Mouse (Mus musculus): Measurements from ENCODE around the gene Cdhr4.

Gene Cdhr4

DNA sequence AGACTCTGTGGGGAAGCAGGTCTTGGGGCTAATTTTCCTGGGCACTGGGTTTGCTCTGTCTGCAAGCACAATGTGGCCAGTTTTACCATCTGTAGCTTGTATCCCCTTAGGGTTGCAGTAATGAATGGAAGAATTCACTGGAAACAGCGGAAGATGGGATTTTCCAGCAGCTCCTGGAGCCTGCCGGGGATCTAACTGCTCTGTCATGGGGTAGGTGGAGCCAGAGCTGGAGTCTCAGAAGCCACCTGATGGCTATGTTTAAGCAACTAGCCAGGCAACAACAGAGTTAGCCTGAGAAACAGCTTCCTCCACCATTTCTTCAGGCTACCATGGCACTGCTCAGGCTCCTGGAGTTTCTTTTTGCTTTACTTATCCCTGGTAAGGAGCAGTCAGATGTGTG lies at the start of gene Cdhr4:
Cdhr4 (plus strand) TSS at position 301 of the 400 bp plus-strand sequence.
- no peak for ATAC-seq (ENCODE audit: low TSS enrichment)

DNA sequence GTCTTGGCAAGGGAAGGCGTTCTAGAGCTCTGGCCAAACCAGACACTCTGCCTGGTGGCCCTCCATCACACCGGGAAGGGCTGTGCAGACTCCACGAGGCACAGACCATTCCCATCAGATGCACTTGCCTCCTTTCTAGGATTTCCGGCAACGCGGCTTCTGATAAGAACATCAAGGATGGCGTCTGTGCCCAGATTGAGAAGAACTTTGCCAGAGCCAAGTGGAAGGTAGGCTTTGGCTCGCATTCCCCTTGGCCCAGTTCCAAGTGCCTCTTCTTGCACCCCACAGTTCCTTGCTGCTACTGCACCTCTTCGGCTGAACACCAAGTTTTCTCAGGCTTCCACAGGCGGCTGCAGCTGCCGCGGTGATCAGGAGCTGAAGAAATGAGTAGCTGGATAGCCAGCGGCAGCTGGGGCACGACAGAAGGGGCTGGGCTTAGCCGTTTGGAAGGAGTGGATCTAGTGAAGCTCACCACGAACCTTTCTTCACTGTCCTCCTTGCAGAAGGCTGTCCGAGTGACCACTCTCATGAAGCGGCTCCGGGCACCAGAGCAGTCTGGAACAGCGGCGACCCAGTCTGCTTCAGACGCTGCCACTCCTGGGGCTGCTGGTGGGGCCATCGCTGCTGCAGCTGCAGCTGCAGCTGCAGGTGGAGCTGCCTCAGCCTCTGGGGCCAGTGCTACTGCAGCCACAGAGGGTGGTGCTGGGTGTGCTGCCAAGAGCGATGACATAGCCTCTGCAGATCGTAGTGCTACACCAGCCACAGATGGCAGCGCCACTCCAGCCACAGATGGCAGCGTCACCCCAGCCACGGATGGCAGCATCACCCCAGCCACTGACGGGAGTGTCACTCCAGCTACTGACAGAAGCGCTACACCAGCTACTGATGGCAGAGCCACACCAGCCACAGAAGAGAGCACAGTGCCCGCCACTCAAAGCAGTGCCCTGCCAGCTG lies 44.8 kb upstream of the Cdhr4 start:
- no peak for ATAC-seq (ENCODE audit: low TSS enrichment)

DNA sequence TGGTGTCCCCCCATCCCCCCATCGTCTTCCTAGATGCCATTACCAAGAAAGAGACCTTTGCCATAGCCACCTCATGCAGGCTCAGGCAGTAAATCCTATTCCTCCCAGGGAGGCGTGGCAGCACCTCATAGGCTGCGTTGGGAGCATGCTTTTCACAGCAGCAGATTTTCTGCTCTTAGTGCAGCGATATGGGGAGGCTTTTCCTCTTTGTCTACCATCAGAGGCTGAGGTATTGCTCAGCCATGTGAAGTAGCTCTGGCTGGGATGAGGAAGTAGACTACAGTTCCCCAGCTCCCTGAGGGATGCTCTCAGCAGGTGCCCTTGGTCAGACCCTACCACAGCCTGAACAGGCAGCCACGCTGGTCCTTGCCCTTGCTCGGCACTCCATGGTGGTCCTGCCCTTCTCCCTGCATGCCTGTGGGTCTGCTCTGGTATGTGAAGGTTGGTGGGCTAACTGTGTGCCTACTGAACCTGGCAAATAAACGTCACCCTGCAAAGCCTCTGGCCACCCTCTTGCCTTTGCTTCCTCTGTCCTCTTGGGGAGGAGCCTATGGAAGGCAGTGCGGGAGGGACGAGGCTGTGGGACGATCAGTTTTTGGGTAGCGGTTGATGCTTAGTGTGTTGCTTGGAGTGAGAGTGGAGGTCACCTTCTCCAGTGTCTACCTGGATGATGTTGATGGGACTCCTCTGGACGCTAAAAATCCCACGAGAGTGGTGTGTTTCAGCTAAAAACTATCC lies 42.9 kb upstream of the Cdhr4 start:
- ATAC-seq (ENCODE audit: low TSS enrichment): no peak

DNA sequence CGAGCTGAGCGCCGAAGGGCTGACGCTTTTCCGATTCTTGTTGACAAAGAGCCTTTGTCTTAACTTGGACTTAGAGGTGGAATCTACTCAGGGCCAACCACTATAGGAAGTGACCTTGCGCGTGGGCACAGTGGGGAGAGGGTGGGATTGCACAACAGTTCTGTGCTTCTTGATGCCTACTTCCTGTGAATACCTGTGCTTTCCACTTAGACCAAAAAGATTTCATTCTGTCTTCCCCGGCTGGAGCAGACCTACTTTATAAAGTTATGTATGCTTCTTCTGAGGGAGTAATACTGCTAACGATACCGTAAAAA lies 42.4 kb upstream of the Cdhr4 start, which contains the start of gene Traip:
Traip (plus strand) TSS at position 215 of the 314 bp plus-strand sequence.
- no peak for ATAC-seq (ENCODE audit: low TSS enrichment)

DNA sequence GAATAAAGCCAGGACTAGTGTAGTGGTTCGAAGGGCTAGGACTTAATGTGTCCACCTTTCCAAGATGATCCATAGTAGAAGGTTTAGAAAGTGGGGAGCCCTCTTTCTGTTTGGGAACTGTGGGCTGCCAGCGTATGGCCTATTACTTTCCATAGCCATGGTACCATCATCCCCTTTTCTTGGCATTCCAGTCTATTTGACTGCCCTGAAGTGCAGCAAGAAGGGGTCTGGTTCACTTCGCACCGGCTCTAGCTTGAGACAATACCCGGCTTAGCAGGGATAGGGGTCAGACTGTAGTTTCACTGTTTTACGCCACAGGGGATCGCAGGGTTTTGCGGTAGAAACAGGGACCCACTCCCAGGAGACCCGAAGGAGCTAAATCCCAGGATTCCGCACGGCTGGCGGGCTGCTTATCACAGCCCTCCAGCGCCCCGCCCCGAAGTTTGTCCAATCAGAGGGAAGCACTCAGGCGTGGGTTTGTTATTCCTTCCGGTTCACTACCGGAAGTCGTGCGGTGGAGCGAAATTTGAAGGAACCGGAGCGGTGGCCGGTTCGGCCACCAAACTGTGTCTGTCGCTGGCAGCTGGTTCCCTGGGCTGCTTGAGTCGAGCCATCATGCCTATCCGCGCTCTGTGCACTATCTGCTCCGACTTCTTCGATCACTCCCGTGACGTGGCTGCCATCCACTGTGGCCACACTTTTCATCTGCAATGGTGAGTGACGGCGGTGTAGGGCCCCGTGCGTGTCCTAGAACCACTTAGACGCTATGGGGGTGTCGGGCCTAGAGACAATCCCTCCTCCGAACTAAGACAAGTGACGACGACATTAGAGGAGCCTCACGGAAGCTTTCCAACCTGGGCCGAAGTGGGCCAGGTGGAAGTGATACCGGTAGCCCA lies 41.6 kb upstream of the Cdhr4 start:
- ATAC-seq (ENCODE audit: low TSS enrichment): peak; percentile 96

DNA sequence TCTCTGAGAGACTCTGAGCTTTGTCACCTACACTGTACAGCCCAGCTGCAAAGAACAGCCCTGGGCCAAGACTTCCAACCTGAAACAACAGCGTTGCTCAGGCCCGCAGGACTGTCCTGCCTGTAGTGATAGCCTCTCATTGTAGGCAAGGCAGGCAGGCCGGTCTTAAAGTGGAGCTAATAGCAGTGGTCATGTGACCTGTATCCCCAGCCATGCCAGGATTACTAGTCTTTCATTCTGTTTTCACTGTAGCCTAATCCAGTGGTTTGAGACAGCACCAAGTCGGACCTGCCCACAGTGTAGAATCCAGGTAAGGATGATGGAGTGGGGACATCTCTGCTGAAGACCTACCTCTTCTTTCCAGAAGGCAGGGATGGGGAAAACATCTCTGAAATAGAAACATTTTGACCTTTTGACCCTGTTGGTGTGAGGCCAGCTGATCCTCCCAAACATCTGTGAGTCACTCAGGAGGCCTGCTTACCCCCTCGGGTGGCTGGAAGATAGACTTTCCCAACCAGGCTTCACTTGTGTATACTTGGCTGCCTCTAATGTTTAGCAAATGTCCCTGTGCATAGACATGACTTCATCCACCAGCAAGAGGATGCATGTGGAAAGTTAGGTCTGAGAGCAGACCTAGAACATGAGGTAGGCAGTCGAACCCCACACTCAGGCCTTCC lies 36.5 kb upstream of the Cdhr4 start:
- no peak for ATAC-seq (ENCODE audit: low TSS enrichment)

DNA sequence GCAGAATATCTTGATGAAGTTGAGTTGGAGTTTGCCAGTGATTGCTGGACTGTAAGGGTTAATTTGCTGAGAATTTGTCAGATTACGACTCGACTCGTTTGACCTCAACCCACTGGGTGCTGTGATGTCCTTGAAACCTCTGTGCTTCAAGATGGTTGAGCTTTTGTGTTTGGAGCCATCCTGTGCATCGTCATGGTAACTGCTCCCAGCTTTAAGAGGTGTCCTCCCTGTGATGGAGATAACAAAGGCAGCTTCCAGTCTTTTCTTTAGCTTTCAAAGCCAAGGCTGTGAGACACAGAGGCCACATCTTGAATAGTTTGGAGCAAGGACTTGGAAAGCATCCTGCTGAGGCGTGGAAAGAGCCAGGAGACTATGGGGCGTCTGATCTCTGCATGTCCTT lies 35.2 kb upstream of the Cdhr4 start:
- no peak for ATAC-seq (ENCODE audit: low TSS enrichment)

DNA sequence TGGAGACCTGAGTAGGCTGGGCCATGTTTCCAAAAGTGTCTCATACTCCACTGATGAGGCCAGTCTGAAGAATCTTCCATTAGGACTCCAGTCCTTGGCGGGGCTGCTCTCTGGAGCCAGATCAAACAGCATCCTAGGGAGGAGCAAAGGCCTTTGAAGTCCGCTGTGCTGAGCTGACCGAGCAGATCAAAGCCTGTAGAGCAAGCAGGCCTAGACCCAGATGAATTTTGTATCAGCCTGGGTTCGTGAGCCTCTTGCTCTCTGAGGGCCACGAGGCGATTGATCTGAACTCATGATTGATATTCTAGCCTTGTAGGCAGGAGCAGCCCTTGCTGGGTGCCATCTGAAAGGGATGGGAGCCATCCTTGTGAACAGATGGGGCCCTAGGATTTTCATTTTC lies 32.4 kb upstream of the Cdhr4 start:
- ATAC-seq (ENCODE audit: low TSS enrichment): no peak

DNA sequence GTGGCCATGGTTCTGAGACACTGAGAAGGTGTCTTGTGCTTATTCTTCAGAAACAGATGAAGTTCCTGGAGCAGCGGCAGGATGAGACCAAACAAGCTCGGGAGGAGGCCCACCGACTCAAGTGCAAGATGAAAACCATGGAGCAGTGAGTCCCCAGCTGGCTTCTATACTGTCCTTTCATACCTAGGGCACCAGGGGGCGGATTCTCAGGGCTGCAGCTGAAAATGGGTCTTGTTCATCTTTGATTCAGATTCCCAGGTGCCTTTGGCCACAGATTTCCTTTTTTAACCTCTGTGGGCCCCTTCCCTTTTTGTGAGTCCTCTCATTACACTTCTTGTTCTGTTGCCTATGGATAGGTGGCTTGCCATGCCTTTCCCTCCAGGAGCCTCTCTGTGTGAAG lies 31.4 kb upstream of the Cdhr4 start:
- no peak for ATAC-seq (ENCODE audit: low TSS enrichment)

DNA sequence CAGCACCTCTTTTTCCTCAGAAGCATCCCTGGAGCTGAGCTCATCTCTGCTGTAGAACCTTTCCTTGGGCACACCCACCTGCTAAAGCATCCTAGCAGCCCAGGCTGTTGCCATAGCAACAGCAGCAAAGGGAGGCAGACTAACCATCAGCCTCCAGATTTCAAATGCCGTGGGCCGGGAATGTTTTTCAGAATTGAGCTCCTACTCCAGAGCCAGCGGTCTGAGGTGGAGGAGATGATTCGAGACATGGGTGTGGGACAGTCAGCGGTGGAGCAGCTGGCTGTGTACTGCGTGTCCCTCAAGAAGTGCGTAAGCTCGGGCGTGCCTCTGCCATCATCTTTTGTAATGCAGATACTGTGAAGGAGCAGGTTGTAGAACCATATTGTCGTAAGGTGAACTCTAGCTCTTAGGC lies 30.9 kb upstream of the Cdhr4 start:
- ATAC-seq (ENCODE audit: low TSS enrichment): peak; percentile 82

DNA sequence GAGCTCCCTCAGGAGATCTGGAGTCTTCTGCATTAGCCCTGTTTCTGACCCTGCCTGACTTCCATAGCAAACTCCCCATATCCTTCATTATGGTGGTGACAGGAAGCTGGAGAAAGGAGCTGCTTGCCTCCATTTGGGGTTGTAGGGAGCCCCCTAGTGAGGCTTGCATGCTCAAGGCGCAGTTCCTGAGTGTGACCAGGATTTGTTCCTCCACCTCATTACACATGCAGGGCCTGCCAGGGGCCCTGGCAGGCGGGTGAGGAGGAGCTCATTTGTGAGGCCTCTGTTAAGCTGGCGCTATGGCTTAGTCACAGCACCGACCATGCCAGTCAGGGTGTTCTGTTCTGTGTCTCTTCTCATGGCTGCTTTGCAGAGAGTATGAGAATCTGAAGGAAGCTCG lies 30.4 kb upstream of the Cdhr4 start:
- peak; percentile 77 for ATAC-seq (ENCODE audit: low TSS enrichment)

DNA sequence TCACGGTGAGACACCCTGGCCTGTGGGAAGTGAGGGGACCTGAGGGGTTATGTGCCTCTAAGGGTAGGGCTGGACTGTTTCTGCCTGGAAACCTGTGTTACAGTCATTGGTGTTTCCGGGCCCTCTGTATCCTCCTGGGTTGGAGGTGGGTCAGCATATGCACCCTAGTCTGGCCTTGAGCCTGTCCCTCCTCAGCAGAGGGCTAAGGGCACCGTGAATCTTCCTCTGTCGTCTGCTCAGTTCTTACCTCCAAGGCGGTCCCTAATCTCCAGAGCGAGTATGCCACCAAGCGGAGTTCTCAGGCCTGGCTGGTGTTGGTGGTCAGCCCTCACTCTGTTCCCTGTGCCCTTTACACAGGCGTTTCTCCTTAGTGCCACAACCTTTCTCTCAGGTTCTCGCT lies 29.4 kb upstream of the Cdhr4 start:
- ATAC-seq (ENCODE audit: low TSS enrichment): no peak

DNA sequence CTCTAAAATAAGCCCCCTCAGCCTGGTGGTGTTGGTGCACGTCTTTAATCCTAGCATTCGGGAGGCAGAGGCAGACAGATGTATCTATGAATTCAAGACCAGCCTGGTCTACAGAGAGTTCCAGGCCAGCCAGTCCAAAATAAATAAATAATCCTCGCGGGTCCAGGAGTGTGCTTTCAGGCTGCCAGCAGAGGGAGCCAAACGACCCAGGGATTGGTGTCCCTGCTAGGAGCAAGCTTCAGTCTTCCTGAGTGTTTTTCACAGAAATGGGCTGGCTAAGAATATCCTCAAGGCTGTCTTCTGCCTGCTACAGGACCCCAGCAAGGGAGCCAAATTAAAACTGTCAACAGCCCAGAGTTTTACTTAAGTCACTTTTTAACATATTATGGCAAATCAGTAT lies 28.6 kb upstream of the Cdhr4 start:
- peak; percentile 36; the same call in 1 of the 2 replicates for ATAC-seq (ENCODE audit: low TSS enrichment)

DNA sequence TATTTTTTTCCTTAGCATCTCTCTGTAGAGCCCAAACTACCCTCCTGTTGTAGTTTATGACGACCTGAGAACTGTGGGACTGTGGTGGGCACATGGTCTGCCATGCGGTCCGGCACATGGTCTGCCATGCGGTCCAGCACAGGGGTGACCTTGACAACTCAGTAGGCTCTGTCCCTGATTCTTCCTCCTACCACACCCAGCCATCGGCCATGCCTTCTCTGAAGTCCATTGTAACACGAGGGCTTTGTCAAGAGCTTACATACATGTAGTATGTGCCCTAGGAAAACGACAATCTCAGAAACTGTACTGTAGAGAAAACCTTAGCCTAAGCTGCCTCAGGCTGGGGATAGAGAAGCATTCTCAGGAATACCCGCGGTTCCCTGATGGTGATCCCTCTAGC lies 27.6 kb upstream of the Cdhr4 start:
- ATAC-seq (ENCODE audit: low TSS enrichment): no peak

DNA sequence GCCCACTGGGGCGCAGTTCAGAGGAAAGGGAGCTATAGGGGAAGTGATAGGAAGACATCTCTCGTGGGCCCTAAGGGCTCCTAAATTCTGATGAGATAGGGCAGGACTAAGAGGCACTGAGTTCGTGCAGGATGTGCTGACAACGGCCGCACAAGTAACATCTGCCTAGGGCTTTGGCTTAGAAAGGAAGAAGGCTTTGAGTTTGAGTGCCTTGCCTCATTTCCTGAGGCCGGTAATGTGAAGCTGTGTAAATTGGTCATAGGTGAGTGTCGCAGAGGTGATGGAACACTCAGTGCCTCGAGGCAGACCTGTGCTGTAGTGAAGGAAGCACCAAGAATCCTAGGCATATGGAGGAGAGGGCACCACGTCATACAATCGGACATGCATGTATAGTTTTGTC lies 25.6 kb upstream of the Cdhr4 start:
- ATAC-seq (ENCODE audit: low TSS enrichment): no peak

DNA sequence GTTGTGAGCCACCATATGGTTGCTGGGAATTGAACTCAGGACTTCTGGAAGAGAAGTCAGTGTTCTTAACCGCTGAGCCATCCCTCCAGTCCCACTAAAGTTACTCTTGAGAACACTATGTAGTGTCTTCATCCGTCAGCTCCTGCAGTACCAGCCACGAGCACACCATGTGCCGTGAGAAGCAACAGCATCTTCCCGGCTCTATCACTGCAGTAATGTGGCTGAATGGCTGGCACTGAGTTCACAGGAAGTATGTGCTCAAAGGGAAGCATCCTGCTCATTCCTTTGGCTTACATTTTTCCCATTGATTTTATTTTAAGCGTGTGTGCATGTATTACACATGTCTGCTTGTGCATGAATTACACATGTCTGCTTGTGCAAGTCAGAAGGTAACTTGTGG lies 24.9 kb upstream of the Cdhr4 start:
- no peak for ATAC-seq (ENCODE audit: low TSS enrichment)

DNA sequence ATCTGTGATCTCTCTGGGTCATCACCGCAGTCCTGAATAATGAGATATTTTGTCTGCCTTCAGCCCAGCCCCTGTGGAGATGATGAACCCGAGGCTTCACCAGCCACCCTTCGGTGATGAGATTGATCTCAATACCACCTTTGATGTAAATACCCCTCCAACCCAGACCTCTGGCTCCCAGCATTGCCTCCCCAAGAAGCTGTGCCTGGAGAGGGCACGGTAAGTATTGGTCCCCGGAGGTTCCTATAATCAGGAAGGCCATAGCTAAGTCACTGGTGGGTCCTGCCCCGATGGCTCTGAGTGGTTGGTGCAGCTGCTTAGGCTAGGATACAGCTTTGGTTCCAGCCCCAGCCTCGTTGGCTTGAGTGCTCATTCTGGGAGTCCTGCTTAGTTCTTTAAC lies 23.8 kb upstream of the Cdhr4 start:
- no peak for ATAC-seq (ENCODE audit: low TSS enrichment)

DNA sequence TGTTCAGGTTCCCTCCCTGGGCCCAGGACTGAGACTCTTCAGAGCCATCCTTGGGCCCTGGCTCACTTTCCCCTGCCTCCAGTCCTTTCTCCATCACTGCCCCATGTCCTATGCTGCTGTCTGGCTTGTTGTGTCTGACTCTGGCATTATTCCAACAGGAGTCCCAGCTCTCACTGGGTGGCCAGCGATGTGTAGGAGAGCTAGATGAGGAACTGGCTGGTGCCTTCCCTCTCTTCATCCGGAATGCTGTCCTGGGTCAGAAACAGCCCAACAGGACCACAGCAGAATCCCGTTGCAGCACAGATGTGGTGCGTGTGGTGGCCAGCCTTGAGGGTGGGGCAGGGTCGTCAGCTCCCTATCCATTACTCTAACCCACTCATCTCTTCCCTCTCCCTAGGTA lies 22.0 kb upstream of the Cdhr4 start:
- no peak for ATAC-seq (ENCODE audit: low TSS enrichment)

DNA sequence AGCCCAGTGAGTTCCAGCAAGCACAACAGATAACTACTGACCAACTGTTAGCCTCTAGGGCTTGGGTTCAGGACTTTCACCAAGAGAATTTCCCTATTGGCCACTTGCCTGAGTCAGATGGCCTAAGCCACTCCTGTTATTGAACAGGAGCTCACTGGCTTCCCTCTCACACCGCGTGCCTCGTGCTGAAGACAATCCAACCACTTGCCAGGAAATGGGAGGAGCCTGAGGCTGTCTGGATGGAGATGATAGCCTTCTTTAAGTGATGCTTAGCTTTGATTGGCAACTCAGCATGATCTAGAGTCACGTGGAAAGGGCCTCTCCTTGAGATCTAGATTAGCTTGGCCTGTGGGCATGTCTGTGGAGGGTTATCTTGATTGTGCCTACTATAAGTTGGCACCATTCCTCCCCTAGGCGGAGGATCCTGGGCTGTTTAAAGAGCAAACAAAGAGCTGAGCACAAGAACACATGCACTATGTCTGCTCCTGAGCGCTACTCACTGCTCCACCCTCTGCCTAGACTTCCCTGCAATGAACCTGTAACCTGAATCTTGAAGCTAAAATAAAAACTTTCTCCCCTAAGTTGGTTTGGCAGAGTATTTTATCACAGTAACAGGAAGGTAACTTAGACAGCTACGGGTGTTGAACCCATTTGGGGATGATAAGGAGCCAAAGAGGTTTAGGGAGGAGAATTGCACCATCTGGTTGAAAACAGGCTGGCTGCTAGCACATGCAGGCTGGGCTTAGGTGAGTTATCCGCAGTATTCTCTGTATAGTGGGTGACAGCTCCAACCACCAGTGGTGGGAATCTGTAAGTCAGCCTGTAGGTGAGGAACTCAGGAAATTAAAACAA lies 20.4 kb upstream of the Cdhr4 start:
- no peak for ATAC-seq (ENCODE audit: low TSS enrichment)

DNA sequence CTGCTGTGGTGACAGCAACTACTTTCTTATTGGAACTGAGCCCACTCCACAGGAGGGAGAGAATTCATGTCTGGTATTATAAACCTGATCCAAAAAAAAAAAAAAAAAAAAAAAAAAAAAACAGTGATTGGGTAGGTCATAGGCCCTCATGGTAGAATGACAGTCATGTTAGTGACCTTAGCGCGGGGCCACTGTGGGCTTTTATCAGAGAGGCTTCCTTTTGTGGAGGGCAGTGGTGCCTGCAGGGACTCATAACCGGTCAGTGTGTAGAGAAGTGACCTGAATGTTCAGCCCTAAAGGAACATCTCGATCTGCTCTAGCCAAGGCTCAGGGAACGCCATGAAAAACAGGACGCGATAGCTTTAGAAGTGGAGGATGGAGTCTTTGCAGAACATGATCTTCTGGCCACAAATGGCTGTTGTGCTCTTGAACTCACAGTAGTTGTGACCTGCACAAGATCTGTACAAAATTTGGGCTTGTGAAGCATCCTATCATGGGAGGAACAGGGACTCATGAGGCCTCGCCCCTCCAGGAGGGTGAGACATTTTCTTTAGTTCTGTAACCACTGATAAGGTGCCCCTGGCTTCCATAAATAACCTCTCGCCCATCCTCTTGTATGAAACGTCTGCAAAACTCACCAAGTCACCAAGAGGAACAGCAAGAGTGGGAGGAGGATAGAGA lies 17.7 kb upstream of the Cdhr4 start:
- no peak for ATAC-seq (ENCODE audit: low TSS enrichment)

All from frontal cortex, adult (tissue).